Mouse (Mus musculus): ENCODE results near the gene Twnk.

DNA sequence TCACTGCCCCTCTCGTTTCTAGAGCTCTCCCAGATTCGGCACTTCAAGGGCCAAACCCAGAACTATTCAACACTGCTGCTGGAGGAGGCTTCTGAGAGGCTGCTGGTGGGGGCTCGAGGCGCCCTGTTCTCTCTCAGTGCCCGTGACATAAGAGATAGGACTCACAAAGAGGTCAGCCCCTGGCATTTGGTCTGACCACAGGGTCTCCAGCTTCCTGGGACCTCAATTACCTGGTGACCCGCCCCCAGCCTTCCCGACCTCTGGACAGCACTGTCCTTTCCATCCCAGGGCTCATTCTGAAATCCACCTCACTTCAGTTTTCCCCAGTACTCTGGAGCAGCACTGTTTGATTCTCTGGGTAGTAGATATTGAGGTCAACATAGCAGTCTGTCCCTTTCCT lies 12.8 kb upstream of the Twnk start:
- TF ChIP-seq CTCF (IDR thresholded peaks at IDR 0.05; ENCODE audit: control insufficient read depth, insufficient read depth, low read length) (no peak), POLR2A (IDR thresholded peaks at IDR 0.05; ENCODE audit: borderline replicate concordance, control insufficient read depth, low read depth, low read length) (no peak)

All from bone marrow, adult 2 months (tissue).